Mouse (Mus musculus) thymus, adult 18-20 months (tissue): ENCODE results near the gene Gpr179.

Source experiments
- DNase-seq, 2 experiments: peaks; one replicate each; pipeline ENCODE4 v3.0.0; 2022; ENCODE audit warnings: mixed read lengths in 2 of 2

Gpr179 gene

GRCm38 (mm10) chr11:97284854-97285253 is 67.0 kb downstream of the Gpr179 start:
- DNase-seq: no peak

DNA sequence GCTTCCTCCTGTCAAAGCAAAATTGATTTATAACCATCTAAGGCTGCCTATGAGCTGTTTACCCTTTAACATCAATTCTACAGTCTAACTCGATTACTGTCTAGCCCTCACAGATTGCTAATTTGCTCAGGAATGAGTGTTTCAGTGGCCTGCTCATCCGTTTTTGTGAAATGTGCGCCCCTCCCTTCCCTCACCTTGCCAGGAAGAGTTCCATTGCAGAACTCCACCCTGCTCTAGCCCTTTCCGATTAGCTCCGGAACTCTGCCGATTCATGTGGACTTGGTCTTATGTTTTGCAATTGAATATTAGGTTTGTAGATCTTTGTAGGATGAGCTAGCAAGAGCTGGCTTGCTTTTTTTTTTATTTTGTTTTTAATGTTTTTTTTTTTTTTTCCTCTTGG is 69.7 kb downstream of the Gpr179 start:
- no peak for DNase-seq
